Mouse (Mus musculus) erythroblast, adult 5-6 weeks (primary cell): ENCODE data around the gene Zdhhc7. TPM values are rescaled to one million over a fixed set of nuclear protein-coding genes. Genes with fewer than 3 reads are reported as not detected.

Experiments used
- ATAC-seq: replicated peaks from 2 replicates; pipeline ENCODE4 v1.8.0; 2016; ENCODE audit warnings: moderate number of reproducible peaks, mild to moderate bottlenecking, moderate TSS enrichment, inconsistent platforms; ENCODE audit not compliant: poor library complexity, low FRiP score, severe bottlenecking
- total RNA-seq, 2 experiments: library from RNA; stranded (forward) in 1 of 2; stranded (reverse) in 1 of 2; fragments of 150-400 nt in 1 of 2; fragments of 200-764, 138-1000 nt in 1 of 2; gene quantifications; 2 replicates each; pipeline versions ENCODE4 v1.2.3 to v1.2.4; 2015 to 2017; ENCODE audit warnings: low replicate concordance in 2 of 2

The Zdhhc7 gene
- total RNA-seq, 2 experiments from 2014 or later = 0.38 to 8.0 TPM

DNA sequence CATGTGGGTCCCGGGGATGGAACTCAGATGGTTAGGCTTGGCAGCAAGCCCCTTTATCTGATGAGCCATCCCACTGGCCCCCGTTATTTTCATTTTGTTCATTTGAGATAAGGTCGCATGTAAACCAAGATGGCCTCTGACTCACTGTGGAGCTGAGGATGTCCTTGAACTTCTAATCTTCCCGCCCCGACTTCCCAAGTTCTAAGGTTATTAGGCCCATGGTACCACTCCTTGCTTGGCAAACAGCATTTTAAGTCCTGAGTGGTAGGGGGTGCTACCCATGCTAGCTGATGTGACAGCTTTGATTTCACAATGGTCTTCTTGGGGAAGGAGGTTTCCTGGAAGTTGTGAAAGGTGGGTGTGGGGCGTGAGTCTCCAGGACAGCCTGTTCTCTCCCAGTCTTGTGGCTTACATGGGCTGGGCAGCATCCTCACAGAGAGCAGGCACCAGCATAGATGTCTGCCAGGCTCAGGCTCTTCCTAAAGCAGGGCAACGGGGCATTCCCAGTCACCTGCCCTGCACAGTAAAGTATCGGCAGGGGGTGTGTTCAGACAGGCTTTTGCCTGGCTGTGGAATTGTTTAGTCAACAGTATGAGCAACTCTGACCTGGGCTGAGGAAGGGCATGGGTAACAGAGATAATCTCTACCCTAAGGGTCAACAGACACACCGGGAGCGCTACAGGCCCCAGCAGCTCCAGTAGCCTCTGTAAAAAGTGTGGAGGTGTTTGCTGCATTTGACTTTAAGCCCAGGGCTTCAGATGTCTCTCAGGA lies 58.6 kb downstream of the Zdhhc7 start:
- no peak for ATAC-seq

DNA sequence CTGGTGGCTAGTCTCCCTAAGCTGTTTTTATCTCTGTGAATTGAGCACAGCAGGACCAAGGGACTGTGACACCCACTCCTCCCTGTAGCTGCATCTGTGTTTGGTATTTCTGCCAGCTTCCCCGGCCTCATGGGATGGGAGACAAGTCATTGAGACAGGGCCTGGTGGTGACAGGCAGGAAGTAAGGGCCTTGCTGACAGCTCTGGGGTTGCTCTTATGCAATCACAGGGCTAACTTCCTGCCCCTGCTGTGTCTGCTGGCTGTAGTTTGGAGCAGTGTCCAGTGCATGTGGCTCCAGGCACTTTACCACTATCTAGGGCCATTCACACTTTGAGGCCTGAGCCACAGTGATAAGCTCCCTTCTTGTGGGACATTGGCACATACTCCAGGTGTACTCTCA lies 60.4 kb downstream of the Zdhhc7 start:
- ATAC-seq = no peak

GRCm38 (mm10) chr8:120039313-120039919 lies 61.9 kb downstream of the Zdhhc7 start:
- no peak for ATAC-seq

DNA sequence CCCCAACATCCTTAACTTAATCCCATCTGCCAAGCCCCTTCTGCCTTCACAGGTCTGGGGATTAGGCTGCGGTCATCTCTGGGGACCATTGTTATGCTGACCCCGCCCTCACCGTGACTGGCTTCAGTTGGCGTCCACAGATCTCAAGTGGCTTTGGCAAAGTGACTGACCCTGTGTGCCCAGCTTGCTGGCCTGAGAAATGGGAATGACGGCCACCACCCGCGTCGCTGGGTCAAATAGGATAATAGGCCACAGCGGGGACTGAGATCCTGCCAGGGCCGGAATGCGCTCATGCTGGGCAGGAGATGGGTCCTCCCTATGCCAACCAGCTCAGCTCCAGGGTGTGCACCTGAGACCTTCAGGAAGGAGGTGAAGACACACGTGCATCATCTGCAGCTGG lies 62.5 kb downstream of the Zdhhc7 start:
- ATAC-seq = no peak

DNA sequence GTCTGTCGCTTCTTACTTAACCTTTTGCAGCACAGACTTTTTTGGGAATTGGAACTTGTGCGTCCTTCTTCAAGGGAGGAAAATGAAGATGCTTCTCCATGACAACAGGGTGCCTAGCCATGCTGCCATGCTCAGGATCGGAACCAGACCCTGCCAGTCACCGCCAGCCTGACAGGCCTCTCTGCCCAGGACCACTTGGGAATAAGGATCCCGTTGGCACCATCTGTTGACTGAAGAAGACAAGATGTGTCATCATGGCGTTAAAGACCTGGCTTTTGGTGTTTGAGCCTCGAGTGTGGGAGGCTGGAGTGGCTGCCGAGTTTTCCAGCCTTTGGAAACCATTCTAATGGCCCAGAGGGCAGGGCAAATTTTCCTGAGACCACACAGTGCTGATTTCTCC lies 63.7 kb downstream of the Zdhhc7 start:
- ATAC-seq = no peak

DNA sequence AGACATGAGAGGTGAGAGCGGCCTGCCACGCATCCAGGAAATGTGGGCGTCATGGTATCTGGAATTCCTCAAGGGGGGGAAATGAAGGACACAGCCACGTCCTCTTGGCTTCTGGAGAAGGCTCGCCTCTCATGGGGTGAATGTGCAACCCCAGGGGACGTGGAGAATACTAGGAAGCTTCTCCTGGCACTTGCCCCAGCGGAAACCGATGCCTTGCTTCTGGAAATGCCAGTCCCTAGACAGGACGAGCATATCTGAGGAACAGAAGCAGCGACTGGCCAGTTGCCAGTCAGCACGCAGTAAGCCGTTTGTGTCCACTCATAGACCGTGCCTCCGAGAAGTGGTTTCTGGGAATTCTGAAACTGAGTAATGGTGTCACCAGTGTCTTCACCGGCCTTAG lies 64.1 kb downstream of the Zdhhc7 start:
- no peak for ATAC-seq

DNA sequence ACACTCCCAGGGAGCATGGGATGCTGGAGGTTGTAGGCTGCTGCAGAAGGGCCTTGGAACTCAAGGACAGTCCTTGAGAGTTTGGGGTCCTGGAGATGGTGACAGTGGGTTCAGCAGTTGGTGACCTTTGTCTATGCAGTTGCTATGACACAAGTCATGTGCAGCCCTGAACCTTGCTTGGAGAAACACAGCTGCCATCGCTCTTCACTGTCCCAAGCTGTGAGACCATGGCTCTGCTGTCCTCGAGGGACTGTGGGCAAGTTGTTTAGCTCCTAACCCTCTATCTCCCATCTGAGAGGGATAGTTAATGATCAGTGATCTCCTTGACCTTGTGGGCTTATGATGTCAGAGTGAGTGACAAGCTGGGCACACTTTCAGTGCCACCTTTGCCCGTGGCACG lies 64.7 kb downstream of the Zdhhc7 start:
- ATAC-seq = no peak

GRCm38 (mm10) chr8:120036111-120036510 lies 65.2 kb downstream of the Zdhhc7 start:
- no peak for ATAC-seq

- ATAC-seq = no peak
Observed at GRCm38 (mm10) chr8:120034471-120034870, 66.8 kb downstream of the Zdhhc7 start.

DNA sequence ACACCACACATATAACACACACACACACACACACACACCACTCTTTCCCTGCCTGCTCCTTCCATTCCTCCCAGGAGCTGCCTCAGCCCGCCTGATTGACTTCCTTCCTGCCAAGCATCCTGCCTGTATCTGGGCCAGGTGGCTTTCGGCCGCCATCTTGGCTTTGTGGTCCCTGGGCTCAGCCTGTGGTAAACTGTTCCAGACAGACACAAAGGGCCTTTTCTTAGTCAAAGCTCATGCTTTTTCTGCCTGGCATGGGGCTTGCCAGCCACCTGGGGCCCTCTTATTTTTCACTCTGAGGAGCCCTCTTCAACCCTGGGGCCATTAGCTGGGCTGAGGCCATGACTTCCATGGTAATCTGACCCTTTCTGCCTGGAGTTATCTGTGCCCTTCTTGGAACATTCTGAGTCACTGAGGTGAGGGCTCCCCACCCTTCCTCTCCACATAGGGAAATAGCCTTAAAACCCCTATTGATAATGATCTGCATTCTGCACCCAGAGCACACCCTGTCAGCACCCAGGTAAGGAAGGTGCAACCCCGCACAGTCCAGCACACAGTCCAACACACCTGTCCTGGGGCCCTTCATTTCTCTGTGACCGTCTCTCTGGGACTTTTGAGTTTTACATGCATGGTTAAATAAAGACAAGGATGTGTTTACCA lies 68.6 kb downstream of the Zdhhc7 start:
- ATAC-seq = no peak

Other genes with a start within 250 kb of the Zdhhc7 start
- 2.3 and 2.5 TPM in 2 replicates for gene Klhl36, start 239.2 kb downstream of the Zdhhc7 start, total RNA-seq (2015; ENCODE audit: low replicate concordance)
- 1.6 and 5.2 TPM in 2 replicates for gene Klhl36, start 239.2 kb downstream of the Zdhhc7 start, total RNA-seq (2017; ENCODE audit: low replicate concordance)
- gene Usp10, start 191.1 kb downstream of the Zdhhc7 start, total RNA-seq (2015; ENCODE audit: low replicate concordance) = 66.3 and 87.0 TPM in 2 replicates
- 59.7 and 83.1 TPM in 2 replicates for gene Usp10, start 191.1 kb downstream of the Zdhhc7 start, total RNA-seq (2017; ENCODE audit: low replicate concordance)
- gene Gm20388, start 190.6 kb downstream of the Zdhhc7 start, total RNA-seq (2015; ENCODE audit: low replicate concordance) = 2.9 and 5.2 TPM in 2 replicates
- gene Gm20388, start 190.6 kb downstream of the Zdhhc7 start, total RNA-seq (2017; ENCODE audit: low replicate concordance) = 0.28 and 7.8 TPM in 2 replicates
- 1.9 and 3.1 TPM in 2 replicates for gene Crispld2, start 109.0 kb downstream of the Zdhhc7 start, total RNA-seq (2015; ENCODE audit: low replicate concordance)
- gene Crispld2, start 109.0 kb downstream of the Zdhhc7 start, total RNA-seq (2017; ENCODE audit: low replicate concordance) = 2.9 and 3.0 TPM in 2 replicates
- 10.0 and 11.0 TPM in 2 replicates for gene 6430548M08Rik, start 12.7 kb upstream of the Zdhhc7 start, total RNA-seq (2015; ENCODE audit: low replicate concordance)
- 16.4 and 23.5 TPM in 2 replicates for gene 6430548M08Rik, start 12.7 kb upstream of the Zdhhc7 start, total RNA-seq (2017; ENCODE audit: low replicate concordance)
- gene Fam92b, start 76.0 kb upstream of the Zdhhc7 start, total RNA-seq (2015; ENCODE audit: low replicate concordance) = not detected in 2 replicates
- not detected in 2 replicates for gene Fam92b, start 76.0 kb upstream of the Zdhhc7 start, total RNA-seq (2017; ENCODE audit: low replicate concordance)
- gene Gse1, start 127.0 kb upstream of the Zdhhc7 start, total RNA-seq (2015; ENCODE audit: low replicate concordance) = 23.2 and 30.0 TPM in 2 replicates
- 37.8 and 38.3 TPM in 2 replicates for gene Gse1, start 127.0 kb upstream of the Zdhhc7 start, total RNA-seq (2017; ENCODE audit: low replicate concordance)